Mouse (Mus musculus): ENCODE measurements at regions not wholly inside any gene's neighbourhood (a gene's known extent, or its start where the extent isn't known, plus 50 kb on each side); places are given as distances from the start of the nearest gene placed in this dataset.

DNA sequence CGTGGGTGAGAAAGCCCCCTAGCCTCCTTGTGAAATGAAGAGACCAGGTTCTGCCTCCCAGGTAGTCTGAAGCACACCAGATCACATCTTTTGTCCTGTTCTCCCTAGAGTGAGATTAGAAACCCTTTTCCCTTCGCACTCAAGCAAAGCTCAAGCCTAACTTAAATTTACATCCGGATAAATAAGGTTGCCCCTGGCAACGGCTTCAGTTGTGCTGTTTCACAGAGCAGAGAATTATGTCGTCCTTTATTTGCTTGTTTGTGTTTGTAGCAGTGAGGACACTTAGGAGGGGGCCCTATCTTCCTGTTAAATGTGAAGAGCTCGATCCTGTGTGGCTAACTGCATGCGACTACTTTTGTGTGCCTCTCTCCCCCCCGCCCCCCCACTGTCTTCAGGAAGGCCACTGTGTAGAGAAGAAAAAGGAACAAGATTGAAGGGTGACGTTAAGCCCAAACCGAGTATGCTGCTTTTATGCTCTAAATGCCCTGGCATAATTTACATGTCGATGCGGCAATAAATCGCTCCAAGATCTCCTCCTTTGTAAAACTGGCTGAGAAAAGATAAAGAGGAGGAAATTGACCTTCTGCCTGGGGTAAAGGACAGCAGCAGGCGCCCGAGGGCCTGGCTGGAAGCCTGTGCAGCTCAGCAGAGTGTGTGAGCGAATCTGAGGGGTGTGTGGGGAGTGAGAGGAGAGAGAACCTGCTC lies 439.9 kb downstream of the Prdm2 start:
- DNase-seq, result peak; percentile 57 to 63

DNA sequence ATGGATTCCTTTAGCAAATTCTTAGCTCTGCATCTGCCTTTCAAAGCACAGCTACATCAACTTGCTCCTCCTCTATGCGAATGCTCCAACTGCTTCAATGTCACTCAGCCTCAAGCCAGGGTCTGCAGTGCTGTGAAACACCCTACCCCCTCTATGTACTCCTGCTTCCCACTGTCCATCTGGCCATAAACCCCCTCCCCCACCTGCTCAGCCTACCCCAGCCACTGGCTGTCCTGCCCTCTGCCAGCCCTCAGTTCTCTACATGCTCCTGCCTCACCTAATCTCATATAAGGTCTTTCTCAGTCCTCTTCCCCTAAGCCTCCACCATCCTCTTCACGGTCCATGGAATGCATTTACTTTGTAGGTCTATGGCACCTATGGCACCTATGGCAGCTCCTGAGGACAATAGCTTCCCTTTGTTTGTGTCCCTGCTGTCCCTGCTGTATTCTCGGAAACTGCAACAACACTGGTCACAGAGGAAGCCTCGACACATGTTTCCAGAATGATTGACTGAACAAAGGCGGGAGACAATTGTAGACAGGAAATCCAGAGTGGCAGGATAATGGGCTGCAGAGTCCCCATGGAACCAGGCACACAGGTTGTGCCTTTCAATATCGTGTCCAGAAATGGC lies 441.2 kb downstream of the Prdm2 start:
- no peak for DNase-seq

DNA sequence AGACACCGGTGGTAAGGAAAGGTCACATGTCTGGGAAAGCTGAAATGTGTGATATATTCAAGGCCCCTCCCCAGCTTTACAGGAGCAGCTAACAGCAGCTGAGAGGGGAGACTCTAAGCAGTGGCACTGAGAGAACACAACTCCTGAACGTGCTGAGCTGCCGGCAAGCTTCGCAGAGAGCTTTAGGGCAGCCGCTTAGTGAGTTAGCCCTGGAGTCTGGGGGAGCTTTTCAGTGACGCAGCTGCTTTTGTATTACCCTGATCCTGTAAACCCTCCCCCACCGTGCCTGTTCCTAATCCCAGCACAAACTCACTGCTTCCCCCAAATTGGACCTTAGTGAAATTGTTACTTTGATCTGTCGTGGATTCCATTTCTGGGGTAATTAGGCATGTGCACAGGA lies 442.6 kb downstream of the Prdm2 start:
- no peak for DNase-seq

DNA sequence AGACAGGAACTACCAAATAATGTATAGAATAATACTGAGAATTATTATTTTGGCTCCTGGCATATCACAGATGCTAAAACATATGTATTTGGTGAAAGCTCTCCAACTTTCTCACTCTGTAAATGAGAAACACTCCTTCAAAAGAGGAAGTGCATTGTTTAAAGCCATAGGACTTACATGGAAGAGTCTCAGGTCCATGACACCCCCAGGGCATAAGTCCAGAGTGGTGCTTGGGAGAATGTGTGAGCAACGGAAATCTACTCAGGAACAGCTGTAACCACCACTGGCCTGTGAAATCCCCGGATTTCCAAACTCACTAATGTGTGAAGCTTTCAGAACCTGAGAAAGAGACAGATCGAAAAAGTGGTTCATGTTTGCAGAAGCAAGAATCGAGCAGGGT lies 445.1 kb downstream of the Prdm2 start:
- DNase-seq, result no peak

DNA sequence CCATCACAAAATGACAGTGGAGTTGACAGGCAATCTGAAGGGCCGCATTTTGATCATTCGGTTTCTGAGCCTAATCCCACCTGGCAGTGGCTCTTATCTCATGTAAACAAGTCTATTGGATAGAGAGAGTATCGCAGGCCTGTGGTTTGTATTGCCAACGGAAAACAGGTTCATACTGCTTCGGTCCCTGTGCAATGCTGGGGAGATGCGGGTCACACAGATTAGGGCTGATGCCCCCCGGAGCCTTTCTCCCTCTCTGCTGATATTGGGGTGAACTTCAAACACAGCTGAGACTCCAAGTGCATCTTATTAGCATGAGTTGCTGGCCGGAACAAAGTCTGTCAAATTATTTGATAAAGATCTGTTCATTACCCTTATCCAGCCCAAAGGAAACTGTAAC lies 451.2 kb downstream of the Prdm2 start:
- DNase-seq, result no peak

DNA sequence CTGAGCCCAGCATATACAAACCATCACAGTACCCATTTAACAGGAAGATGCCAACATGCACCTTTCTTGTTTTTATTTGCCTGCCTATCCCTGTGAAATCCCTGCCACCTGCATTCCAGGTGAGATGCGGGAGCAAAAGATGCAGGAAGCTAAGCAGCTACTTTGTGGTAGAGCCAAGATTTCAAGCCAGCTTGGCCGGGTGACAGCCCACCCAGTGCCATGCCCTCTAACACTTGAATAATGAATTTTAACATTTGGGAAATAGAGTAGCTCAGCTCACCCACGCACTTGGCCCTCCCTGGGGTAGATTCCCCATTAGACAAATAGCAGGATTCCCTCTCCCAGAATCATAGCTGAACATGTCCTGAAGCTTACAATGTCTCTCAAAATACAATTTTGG lies 454.7 kb downstream of the Prdm2 start:
- peak; percentile 55 to 64 for DNase-seq

DNA sequence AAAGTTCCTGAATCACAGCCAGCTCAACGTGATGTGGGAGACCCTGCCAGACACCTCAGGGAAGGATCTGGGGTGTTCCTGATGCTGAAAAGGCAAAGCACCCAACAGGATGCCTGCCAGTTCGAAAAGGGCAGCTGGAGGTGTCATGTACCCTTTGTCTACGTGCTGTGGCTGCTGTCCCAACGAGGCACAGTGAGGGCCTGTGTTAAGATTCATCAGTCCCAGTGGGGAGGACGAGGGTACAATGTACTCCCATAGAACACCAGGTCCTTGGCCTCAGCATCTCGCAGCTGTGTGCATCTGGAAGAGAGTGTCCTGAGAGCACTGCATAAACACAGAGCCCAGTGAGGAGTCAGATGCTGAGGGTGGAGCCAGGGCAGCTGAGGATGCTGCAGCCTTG lies 456.5 kb downstream of the Prdm2 start:
- DNase-seq, result no peak

DNA sequence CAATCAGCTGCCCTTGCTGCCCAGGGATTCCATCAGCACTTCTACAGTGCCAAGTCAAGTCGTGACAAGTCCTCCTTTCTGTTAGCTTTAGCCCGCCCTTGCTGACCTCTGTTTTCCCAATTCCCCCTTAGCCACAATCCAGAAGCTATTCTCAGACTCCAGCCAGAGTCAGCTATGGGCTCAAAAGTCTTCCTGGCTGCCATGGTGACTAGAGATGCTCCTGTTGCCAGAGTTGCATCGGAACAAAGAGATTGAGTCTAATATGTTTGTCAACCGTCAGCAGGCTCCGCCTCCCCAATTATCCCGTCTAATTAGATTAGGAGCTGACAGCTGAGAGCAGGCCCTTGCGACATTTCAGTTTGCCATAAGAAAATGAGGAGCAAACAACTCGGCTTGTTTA lies 462.9 kb downstream of the Prdm2 start:
- no peak for DNase-seq

DNA sequence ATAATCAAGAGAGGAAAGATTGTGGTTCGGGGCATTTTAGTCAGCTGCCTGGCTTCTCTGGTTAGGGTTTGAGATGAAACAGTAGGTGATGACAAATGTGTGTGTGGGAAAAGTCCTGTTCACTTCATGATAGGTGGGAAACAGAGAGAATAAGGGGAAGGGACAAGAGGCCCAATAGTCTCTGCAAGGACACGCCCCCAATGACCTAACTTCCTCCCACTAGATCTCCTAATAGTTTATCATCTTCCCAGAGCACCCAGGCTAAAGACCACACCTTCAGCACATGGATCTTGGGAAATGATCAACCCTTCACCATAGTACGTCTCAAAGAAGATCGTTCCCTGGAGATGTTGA lies 484.3 kb upstream of the Kazn start:
- no peak for DNase-seq

DNA sequence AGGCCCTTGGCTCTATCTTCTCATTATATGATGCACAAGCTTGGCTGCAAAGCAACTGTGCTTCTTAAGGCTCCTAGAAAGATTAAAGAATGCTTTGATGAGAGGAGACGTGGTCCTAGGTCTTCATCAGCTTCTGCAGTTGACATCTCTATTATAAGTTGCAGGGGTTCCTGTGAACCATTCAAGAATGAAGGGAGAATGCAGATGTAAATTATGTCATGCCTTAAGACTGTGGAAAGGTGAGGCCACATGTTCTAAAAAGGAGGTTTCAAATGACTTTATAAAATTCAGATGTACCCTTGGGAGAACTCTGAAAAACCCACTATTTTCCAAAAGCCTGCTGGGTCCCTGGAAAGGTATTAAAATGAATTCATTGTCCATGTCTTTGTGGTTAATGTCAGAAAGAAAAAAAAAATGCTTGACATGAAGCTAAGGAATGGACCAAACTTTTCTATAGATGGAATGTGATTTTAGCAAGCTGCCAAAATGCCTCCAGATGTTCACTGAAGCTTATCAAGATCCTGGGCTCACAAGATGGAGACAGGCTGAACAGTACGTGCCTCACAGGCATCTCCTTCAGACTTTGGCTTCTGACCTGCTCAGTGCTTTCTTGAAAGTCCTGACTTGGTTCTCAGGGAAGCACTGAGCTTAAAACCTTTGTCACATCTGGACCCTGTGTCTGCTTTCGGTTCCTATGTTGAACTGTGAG lies 483.8 kb upstream of the Kazn start:
- DNase-seq, result no peak

DNA sequence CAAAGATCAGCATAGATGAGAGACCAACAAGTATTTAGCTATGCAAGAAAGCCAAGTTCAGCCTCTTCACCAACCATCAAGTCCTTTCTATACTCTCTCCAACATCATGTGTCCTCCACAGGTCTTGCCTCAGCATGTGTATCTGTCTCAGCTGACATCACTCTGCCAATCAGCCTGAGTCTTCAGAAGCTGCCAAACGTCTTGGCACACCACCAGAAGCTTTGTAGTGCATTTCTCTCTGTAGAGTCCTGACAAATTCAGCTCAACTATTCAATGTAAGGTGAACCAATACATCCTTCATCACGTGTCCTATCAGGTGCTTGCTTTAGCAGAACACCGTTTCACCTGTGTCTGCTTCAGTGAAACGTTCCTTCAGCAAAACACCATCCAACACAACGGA lies 462.4 kb upstream of the Kazn start:
- peak; percentile 8 to 18 for DNase-seq

DNA sequence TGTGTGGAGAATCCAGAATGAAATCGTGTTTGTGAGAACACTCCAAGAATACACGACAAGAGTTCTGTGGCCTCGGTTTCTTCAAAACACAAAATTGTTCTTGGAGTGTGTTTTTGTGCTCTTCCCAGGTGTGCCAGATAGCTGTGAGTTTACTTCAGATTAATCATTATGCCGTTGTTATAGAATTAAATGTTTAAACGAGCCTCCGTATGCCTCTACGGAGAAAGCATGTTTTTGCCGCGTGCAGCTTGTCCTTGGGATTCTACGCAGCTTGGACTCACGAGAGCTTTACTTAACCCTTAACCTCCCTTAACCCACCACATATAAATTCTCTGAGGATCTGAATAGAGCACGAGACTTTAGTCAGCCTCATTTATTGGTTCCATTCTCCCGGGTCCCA lies 455.7 kb upstream of the Kazn start:
- no peak for DNase-seq

DNA sequence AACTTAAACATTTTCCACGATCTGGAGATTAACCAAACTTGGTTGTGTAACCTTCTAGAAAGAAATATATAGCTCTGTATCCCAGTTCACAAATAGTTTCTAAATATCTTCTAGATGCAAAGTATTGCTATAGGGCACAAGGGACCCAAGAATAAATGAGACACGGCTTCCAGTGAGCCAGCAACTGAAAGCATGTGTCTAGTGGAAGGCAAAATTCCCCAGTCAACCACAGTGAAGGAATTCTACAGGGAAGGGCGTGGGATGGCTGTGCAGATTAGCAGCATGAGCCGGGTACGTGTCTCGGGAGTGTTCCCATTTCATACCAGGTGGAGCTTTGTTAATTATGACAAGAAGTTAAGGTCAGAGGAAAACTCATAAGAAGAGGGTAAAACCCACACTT lies 449.0 kb upstream of the Kazn start:
- DNase-seq, result no peak

DNA sequence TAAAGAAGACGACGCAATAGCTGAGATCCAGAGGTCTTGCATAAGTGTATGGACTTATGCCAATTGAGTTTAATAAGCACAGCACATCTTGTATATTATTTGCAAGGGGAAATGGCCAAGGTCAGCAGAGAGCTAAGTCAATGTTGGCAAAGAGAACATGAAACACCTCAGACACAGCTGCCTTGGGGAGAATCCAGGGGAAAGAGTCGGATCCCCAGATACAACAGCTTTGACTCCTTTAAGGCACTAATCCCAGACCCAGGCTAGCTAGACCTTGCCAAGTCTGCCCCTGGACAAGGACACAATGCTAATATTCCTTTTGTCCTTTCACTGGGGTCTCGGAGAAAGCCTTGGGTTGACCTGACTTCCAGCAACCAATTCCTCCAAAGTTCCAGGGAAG lies 438.2 kb upstream of the Kazn start:
- no peak for DNase-seq

DNA sequence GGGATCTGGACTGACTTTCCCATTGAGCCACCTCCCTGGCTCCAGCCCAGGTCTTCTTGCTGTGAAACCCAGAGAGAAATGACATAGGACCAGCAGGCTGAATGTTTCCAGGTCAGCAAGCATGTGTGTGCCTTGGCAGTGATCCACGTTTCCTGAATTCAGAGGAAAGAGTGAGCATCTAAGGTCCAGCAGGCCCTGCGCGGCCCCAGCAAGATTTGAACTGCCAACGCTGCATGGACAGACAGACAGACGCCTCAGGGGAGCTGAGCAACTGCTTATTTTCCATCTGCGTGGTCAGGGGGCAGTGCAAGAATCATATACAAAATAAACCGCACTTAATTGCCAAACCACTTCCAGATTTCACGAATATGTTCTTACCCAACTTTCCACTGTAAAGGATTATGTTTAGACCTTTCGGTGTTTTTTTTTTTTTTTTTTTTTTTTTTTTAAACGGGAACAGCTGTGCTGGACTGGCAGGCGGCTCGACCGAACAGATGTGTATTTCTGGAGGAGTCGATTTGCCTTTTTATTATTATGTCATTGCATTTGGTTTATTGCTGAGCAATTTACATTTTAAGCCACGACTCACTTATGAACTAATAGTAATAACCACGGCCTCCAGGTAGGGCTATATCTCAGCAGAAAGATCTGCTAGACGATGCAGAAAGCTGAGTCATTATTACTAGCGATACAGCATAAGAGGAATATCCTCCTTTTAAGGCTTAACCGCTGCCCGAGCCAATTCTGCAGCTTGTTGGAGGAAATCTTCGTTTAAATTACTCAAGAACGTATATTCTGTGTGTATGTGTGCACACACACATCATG lies 435.7 kb upstream of the Kazn start:
- peak; percentile 75 to 76 for DNase-seq

DNA sequence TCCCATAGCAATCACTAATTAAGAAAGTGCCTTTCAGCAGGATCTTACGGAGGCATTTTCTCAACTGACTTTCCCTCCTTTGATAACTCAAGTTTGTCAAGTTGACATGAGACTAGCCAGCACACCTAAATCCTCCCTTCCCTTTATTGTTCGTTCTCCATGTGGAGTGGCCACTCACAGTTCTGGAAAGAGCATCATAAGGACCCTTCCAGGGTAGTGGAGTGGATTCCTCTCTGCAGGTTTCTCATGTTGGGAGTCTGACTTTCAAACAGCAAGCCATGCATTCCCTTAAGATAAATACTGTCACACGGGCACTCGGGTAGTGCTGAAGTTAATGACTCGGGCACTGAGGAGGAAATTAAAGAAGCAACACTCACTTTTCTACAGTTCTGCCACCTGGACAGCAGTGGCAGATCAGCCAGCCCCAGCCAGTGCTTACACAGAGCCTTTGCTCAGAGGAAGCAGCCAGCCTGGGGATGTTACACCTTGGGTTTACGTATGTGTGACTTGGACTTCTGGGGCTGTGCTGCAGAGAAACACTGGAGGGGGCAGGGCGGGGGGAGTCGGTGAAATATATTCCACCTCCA lies 432.8 kb upstream of the Kazn start:
- no peak for DNase-seq

DNA sequence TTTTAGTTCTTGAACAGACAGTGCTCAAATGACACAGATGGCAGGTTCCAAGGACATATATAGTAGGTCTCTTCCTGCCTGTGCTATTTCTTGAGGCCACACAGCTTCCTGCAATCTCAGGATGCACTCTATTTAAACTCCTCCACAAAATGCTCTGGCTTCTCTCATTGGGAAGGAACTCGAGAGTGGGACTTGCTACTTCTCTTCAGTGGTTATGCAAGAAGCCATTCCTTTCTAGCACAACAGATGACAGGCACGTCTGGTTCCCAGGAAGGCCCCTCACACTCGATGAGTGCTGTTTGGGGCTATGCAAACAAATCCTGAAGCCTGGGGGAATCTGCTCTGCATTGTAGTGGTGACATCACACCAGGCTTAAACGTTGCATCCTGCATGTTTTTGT lies 425.6 kb upstream of the Kazn start:
- no peak for DNase-seq

DNA sequence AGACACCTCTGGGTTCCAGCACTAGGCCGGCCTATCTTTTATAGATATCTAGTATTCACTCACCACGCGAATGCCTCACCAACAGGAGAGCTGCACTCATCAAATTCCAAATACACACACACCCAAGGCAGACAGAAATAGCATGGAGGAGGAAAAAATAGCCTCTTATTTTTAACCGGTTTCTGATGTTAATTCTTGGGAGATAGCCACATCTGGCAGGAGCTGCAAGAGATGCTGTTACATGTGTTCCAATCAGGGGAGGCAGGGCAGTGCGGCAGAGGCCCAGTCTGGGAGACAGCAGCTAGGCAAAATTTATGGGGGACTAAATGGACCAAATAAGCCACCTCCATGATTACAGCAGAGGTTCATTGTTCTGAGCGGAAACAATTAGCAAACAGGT lies 419.0 kb upstream of the Kazn start:
- no peak for DNase-seq

DNA sequence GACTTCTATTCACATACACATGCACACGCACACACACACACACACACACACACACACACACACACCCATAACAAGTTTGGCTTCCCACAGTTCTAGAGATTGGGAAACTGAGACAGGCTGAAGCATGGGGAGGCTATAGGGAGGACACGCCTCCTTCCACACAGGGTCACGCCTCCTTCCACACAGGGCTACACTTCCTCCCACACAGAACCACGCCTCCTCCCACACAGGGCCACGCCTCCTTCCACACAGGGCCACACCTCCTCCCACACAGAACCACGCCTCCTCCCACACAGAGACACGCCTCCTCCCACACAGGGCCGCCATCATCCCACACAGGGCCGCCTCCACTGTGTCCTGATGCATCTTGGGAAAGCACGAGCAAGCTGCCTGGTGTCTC lies 401.9 kb upstream of the Kazn start:
- no peak for DNase-seq

DNA sequence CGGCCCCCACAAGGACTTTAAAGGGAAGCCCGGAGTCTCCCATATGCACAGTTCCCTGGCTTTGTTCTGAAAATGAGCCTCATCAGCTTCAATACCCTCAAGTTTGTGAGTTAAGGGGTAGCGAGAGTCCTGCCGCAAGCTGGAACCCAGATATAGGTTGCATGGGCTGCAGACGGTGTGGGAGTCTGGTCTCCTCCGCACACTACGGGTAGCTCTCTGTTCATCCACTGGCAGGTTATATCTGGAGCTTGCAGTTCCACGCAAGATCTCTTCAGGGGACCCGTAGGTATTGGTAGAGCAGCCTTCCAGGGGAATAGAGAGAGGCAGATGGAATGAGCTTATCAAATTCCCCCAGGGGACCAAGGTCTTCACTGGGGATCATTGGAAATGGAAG lies 400.1 kb upstream of the Kazn start:
- DNase-seq, result no peak

DNA sequence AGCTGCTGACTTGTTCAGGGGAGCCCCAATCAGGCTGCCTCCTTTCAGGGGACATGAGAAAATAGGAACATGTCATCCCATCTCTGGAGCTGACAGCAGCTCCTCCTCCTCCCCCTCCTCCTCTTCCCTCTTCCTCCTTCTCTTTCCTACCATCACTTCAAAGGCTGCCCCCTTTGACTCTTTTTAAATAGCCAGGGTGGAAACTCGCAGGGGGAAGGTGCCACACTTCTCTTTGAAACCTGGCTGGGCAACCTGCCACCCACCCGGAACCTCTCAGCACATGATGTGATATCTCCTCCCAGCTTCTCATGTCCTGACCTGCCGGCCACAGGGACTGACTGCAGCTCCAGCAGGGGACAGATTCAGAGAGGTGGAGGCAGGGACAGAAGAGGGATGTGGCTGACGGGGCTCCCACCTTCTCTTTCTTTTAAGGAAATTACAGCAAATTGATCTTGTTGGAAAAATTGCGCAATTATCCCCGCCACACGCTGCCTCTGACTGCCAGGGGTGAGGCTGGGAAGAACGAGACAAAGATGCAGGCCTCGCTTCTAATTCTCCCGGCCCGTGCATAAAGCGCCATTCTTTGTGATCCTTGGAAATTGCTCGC lies 399.6 kb upstream of the Kazn start:
- peak; percentile 21 to 39 for DNase-seq

DNA sequence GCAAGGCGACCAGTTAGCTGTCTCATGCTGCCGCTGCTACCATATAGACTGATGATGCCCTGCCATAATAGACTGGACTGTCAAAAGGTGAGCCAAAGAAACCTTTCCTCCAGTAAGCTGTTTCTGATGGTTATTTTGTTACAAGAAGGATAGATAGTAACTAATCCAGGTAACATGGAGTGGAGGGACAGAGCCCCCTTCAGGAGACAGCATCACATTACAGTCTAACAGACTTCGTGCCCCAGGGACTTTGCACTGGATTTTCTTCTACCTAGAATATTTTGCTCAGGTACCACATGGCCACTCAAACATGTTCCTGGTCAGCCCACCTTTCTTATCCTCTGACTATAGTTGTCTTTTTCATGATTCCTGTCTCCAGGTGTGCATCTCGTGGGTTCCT lies 398.9 kb upstream of the Kazn start:
- no peak for DNase-seq

DNA sequence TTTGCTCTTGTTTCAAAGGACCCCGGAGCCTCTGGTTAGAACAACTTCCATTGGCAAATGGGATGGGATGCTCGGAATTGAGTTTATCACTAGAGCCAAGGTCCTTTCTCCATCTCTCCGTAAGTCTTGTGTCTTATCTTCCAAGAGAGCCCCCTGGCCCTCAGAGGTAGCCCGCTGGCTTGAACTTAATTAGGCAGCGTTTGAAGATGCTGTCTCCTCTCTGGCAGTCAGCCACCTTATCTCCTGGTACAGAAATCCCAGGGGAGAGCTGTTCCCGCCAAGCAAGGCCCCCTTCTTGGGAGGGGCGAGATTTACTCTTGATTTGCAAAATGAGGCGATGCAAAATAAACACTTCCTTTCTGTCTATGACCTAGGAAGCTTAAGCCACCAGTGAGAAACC lies 395.2 kb upstream of the Kazn start:
- DNase-seq, result no peak

Data from cerebellum, postnatal 36 days (tissue).